ENCODE assay signal across 9 mouse cellular contexts in genomic region chr2:130581201-130581600, GRCm38 (mm10). TPM values are rescaled to one million over a fixed set of nuclear protein-coding genes. Genes with fewer than 3 reads are reported as not detected.
DNase-seq lines count a peak whose midpoint lies in the region; ATAC-seq and TF ChIP-seq lines count a peak whose summit lies in the region.
"Had no signal": no experiment of that assay in that cellular context is flagged by ENCODE, and none has a peak within 500 bp of the region (broad histone marks: within the 10 kb centered on the region; RNA-seq: fewer than 3 reads in every experiment).

No protein-coding gene starts in this region.

- no peak for ATAC-seq in forebrain, embryonic 14.5 days
- no peak for ATAC-seq in limb, embryonic 14.5 days (ENCODE audit: low FRiP score, low read depth)
- ATAC-seq in stomach, embryonic 14.5 days (ENCODE audit: insufficient number of reproducible peaks, insufficient read depth, low FRiP score, low read depth) = no peak

- WGBS in forebrain, embryonic 14.5 days = 1% methylated on average over 16 of the region's 16 CpGs
- WGBS in limb, embryonic 14.5 days = 4% methylated on average over 16 of the region's 16 CpGs
- 4% methylated on average over 16 of the region's 16 CpGs for WGBS in stomach, embryonic 14.5 days

- no peak for DNase-seq in left cerebral cortex, adult 2 months (ENCODE audit: extremely low spot score in 1 of 2, low spot score in 2 of 2)
- no peak for DNase-seq in left cerebral cortex, postnatal 14 days (ENCODE audit: low spot score in 2 of 2)
- DNase-seq in forebrain, embryonic 14.5 days (ENCODE audit: low spot score) = no peak
- no peak for DNase-seq in limb, embryonic 14.5 days (ENCODE audit: low spot score)
- no peak for DNase-seq in natural killer cell, adult 2 months (ENCODE audit: low spot score in 2 of 2)
- DNase-seq in spleen, postnatal 36 days (ENCODE audit: low spot score in 2 of 2) = no peak
- DNase-seq: layer of hippocampus, postnatal 36 days had no signal

- peak overlapping the region; percentile 21; the same call in 1 of the 2 replicates for H3K4me3 ChIP-seq in left cerebral cortex, adult 2 months
- peak overlapping the region; percentile 23; the same call in 1 of the 2 replicates for H3K4me3 ChIP-seq in forebrain, embryonic 14.5 days (ENCODE audit: low read depth, low read length)
- peak overlapping the region; percentile 37 for H3K4me3 ChIP-seq in limb, embryonic 14.5 days (replicated peaks; ENCODE audit: low read length)
- H3K4me3 ChIP-seq in stomach, embryonic 14.5 days (ENCODE audit: low read depth, low read length) = peak overlapping the region; percentile 30

- H3K4me2 ChIP-seq in forebrain, embryonic 14.5 days (ENCODE audit: low read length) = peak overlapping the region; percentile 42
- H3K4me2 ChIP-seq in limb, embryonic 14.5 days (replicated peaks; ENCODE audit: low read depth, low read length, severe bottlenecking) = peak overlapping the region; percentile 57
- H3K4me2 ChIP-seq in stomach, embryonic 14.5 days (replicated peaks; ENCODE audit: low read depth, low read length) = peak overlapping the region; percentile 53

- H3K9me3 ChIP-seq in forebrain, embryonic 14.5 days (replicated peaks; ENCODE audit: control insufficient read depth, low read length) = no peaks in the 10 kb centered on the region
- no peaks in the 10 kb centered on the region for H3K9me3 ChIP-seq in limb, embryonic 14.5 days (ENCODE audit: control insufficient read depth, low read length)
- no peaks in the 10 kb centered on the region for H3K9me3 ChIP-seq in stomach, embryonic 14.5 days (ENCODE audit: control insufficient read depth, low read depth, low read length)

- H3K9ac ChIP-seq in forebrain, embryonic 14.5 days (ENCODE audit: low read length) = no peak overlapping the region
- H3K9ac ChIP-seq in limb, embryonic 14.5 days (ENCODE audit: low read depth, low read length, severe bottlenecking) = peak overlapping the region; percentile 40; the same call in 1 of the 2 replicates
- no peak overlapping the region for H3K9ac ChIP-seq in stomach, embryonic 14.5 days (replicated peaks; ENCODE audit: low read depth, low read length)

- TF ChIP-seq CTCF in left cerebral cortex, adult 2 months (IDR thresholded peaks at IDR 0.05) = no peak

- H3K36me3 ChIP-seq in forebrain, embryonic 14.5 days (ENCODE audit: control insufficient read depth, insufficient read depth, low read length) = no peaks in the 10 kb centered on the region
- H3K36me3 ChIP-seq in limb, embryonic 14.5 days (ENCODE audit: control insufficient read depth, insufficient read depth, low read length) = no peaks in the 10 kb centered on the region
- H3K36me3 ChIP-seq in stomach, embryonic 14.5 days (ENCODE audit: control insufficient read depth, insufficient read depth, low read length) = no peaks in the 10 kb centered on the region

- TF ChIP-seq POLR2A in limb, embryonic 14.5 days (IDR thresholded peaks at IDR 0.05; ENCODE audit: borderline replicate concordance, extremely low read depth, insufficient read depth, insufficient read length) = no peak

- H3K27ac ChIP-seq in left cerebral cortex, adult 2 months = no peak overlapping the region
- H3K27ac ChIP-seq in forebrain, embryonic 14.5 days (ENCODE audit: low read depth, low read length) = no peak overlapping the region
- H3K27ac ChIP-seq in limb, embryonic 14.5 days (replicated peaks; ENCODE audit: low read depth, low read length) = no peak overlapping the region
- no peak overlapping the region for H3K27ac ChIP-seq in stomach, embryonic 14.5 days (ENCODE audit: low read length)

- intact Hi-C loops in left cerebral cortex, adult 2 months (cut with DNase I) = no loop called here
- intact Hi-C loops in left cerebral cortex, postnatal 14 days (cut with DNase I) = no loop called here

- H3K27me3 ChIP-seq in forebrain, embryonic 14.5 days (replicated peaks; ENCODE audit: control insufficient read depth, insufficient read depth, low read length) = peaks cover 59% of the 10 kb centered on the region
- peaks cover 67% of the 10 kb centered on the region for H3K27me3 ChIP-seq in limb, embryonic 14.5 days (ENCODE audit: control insufficient read depth, insufficient read depth, low read length)
- peaks cover 54% of the 10 kb centered on the region for H3K27me3 ChIP-seq in stomach, embryonic 14.5 days (ENCODE audit: control insufficient read depth, insufficient read depth, low read length)

- no peaks in the 10 kb centered on the region for H3K4me1 ChIP-seq in forebrain, embryonic 14.5 days (ENCODE audit: control insufficient read depth, insufficient read depth, low read length)
- peaks cover 6% of the 10 kb centered on the region; the same call in 1 of the 2 replicates for H3K4me1 ChIP-seq in limb, embryonic 14.5 days (ENCODE audit: control insufficient read depth, insufficient read depth, low read length)
- H3K4me1 ChIP-seq in stomach, embryonic 14.5 days (ENCODE audit: control insufficient read depth, insufficient read depth, low read length) = peaks cover 18% of the 10 kb centered on the region; the same call in 1 of the 2 replicates

RNA-seq across cellular contexts. Expression of gene Avp, which starts 1.2 kb away (rescaled TPM):
- total RNA-seq in left cerebral cortex, adult 2 months (2021) = 10 to 100 TPM in 1 of 2 experiments, not detected in 1; 22.8 TPM
- total RNA-seq in left cerebral cortex, postnatal 14 days (2021) = 10 to 100 TPM in 1 of 2 experiments, under 1 TPM in 1; 0.68 to 21.7 TPM
- polyA plus RNA-seq in forebrain, embryonic 14.5 days (2014; fragmentation: Nextera tagmentation; extraction: Ambion mirVana) = 17.7 and 27.0 TPM in 2 replicates
- polyA plus RNA-seq in limb, embryonic 14.5 days (2012; rRNA removed) = 0.13 TPM in 1 of 2 replicates, not detected in the other
- not detected in 2 replicates for polyA plus RNA-seq in limb, embryonic 14.5 days (2014; fragmentation: Nextera tagmentation; extraction: Ambion mirVana)
- polyA plus RNA-seq in stomach, embryonic 14.5 days (2014; fragmentation: Nextera tagmentation; extraction: Ambion mirVana) = not detected in 2 replicates
- polyA plus RNA-seq: urinary bladder, adult 2 months had no signal

RNA-seq across cellular contexts. Expression of gene Oxt, which starts 5.2 kb away (rescaled TPM):
- total RNA-seq in left cerebral cortex, adult 2 months (2021) = 1 to 10 TPM in 1 of 2 experiments, not detected in 1; 4.4 TPM
- 1 to 10 TPM in 1 of 2 experiments, not detected in 1; 1.5 TPM for total RNA-seq in left cerebral cortex, postnatal 14 days (2021)
- 0.66 TPM in 1 of 2 replicates, not detected in the other for polyA plus RNA-seq in forebrain, embryonic 14.5 days (2014; fragmentation: Nextera tagmentation; extraction: Ambion mirVana)
- 0.19 and 0.68 TPM in 2 replicates for polyA plus RNA-seq in limb, embryonic 14.5 days (2012; rRNA removed)
- polyA plus RNA-seq in limb, embryonic 14.5 days (2014; fragmentation: Nextera tagmentation; extraction: Ambion mirVana) = not detected in 2 replicates
- not detected in 2 replicates for polyA plus RNA-seq in stomach, embryonic 14.5 days (2014; fragmentation: Nextera tagmentation; extraction: Ambion mirVana)
- total RNA-seq: layer of hippocampus, postnatal 36 days had no signal
- polyA plus RNA-seq: urinary bladder, adult 2 months had no signal

RNA-seq across cellular contexts. Expression of gene Mrps26, which starts 17.7 kb away (rescaled TPM):
- total RNA-seq in left cerebral cortex, adult 2 months (2021) = 10 to 100 TPM; 72.6 to 75.6 TPM
- total RNA-seq in left cerebral cortex, postnatal 14 days (2021) = 10 to 100 TPM; 72.2 to 75.8 TPM
- polyA plus RNA-seq in forebrain, embryonic 14.5 days (2014; fragmentation: Nextera tagmentation; extraction: Ambion mirVana) = 94.7 and 98.1 TPM in 2 replicates
- 57.7 and 77.9 TPM in 2 replicates for polyA plus RNA-seq in limb, embryonic 14.5 days (2012; rRNA removed)
- 102 and 104 TPM in 2 replicates for polyA plus RNA-seq in limb, embryonic 14.5 days (2014; fragmentation: Nextera tagmentation; extraction: Ambion mirVana)
- polyA plus RNA-seq in stomach, embryonic 14.5 days (2014; fragmentation: Nextera tagmentation; extraction: Ambion mirVana) = 85.6 and 86.2 TPM in 2 replicates

RNA-seq across cellular contexts. Expression of gene Fastkd5, which starts 48.6 kb away (rescaled TPM):
- total RNA-seq in left cerebral cortex, adult 2 months (2021) = 1 to 10 TPM; 7.9 to 8.7 TPM
- 1 to 10 TPM; 7.3 to 8.0 TPM for total RNA-seq in left cerebral cortex, postnatal 14 days (2021)
- polyA plus RNA-seq in forebrain, embryonic 14.5 days (2014; fragmentation: Nextera tagmentation; extraction: Ambion mirVana) = 14.0 and 15.9 TPM in 2 replicates
- 5.7 and 6.1 TPM in 2 replicates for polyA plus RNA-seq in limb, embryonic 14.5 days (2012; rRNA removed)
- 14.2 and 15.0 TPM in 2 replicates for polyA plus RNA-seq in limb, embryonic 14.5 days (2014; fragmentation: Nextera tagmentation; extraction: Ambion mirVana)
- 17.1 and 17.9 TPM in 2 replicates for polyA plus RNA-seq in stomach, embryonic 14.5 days (2014; fragmentation: Nextera tagmentation; extraction: Ambion mirVana)

RNA-seq across cellular contexts. Expression of gene Ubox5, which starts 48.6 kb away (rescaled TPM):
- 10 to 100 TPM; 10.0 to 12.5 TPM for total RNA-seq in left cerebral cortex, adult 2 months (2021)
- total RNA-seq in left cerebral cortex, postnatal 14 days (2021) = 1 to 10 TPM; 7.7 to 8.3 TPM
- 13.0 and 14.9 TPM in 2 replicates for polyA plus RNA-seq in forebrain, embryonic 14.5 days (2014; fragmentation: Nextera tagmentation; extraction: Ambion mirVana)
- polyA plus RNA-seq in limb, embryonic 14.5 days (2012; rRNA removed) = 11.8 and 14.1 TPM in 2 replicates
- polyA plus RNA-seq in limb, embryonic 14.5 days (2014; fragmentation: Nextera tagmentation; extraction: Ambion mirVana) = 14.3 and 15.0 TPM in 2 replicates
- polyA plus RNA-seq in stomach, embryonic 14.5 days (2014; fragmentation: Nextera tagmentation; extraction: Ambion mirVana) = 14.0 and 14.6 TPM in 2 replicates

Comparison
In these comparisons a context has a peak if more than half of its experiments do, and no peak if none do; other contexts are left out.
1. RNA of gene Avp, which starts 1.2 kb away (polyA plus RNA-seq): 17.7 to 27.0 TPM in forebrain, embryonic 14.5 days; 0.13 TPM in limb, embryonic 14.5 days and not detected in stomach, embryonic 14.5 days; every median in the first group is over 10 times any median in the second.
2. Peak in every context shown above with its lines, with median percentiles within 50 percentile points of each other: H3K4me3 ChIP-seq and H3K4me2 ChIP-seq.